Mouse (Mus musculus): ENCODE results near the gene St7l.

DNA sequence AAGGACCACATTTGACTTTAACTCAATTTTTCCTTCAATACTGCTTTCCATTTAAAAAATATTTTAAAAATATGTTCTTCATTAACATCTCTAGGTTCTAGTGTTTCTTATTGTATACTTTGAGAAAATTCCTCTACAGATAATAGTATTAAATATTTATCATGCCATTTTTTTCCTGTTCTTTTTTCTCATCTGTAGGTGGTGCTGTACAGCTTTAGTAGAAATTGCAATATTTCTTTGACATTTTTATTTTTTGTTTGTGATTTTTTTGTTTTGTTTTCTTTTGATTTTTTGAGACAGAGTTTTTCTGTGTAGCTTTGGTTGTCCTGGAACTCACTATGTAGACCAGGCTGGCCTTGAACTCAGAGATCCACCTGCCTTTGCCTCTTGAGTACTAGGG, 5.8 kb downstream of the St7l start:
- TF ChIP-seq CTCF (conservative IDR thresholded peaks at IDR 0.05; ENCODE audit: low read length) (no peak), POU5F1 (IDR thresholded peaks at IDR 0.05; ENCODE audit: borderline replicate concordance, low read length) (no peak), NANOG (IDR thresholded peaks at IDR 0.05; ENCODE audit: borderline replicate concordance, low read length) (no peak)
